Mouse (Mus musculus) liver, adult 2 months (tissue): ENCODE measurements around the gene Mto1.
"Not testable (repeated sequence)": the region's sequence is repeated elsewhere in the genome, so short reads cannot be mapped to it uniquely, and the experiment has no call there.

Experiments used
- CTCF ChIP-seq: fragments of 200-500 bp; IDR thresholded peaks from 2 replicates; pipeline ENCODE4 v1.5.1; 2011; ENCODE audit warnings: low read depth, low read length, control low read depth
- POLR2A ChIP-seq: fragments of 200-500 bp; IDR thresholded peaks from 2 replicates; pipeline ENCODE4 v1.6.1; 2011; ENCODE audit warnings: low read length, control low read depth; ENCODE audit not compliant: insufficient read depth; ENCODE audit errors: extremely low read depth

GRCm38 (mm10) chr9:78517237-78517636 lies 69.2 kb downstream of the Mto1 start:
- not testable (repeated sequence) for TF ChIP-seq CTCF, POLR2A
